Mouse (Mus musculus) limb, embryonic 11.5 days (tissue): ENCODE measurements at regions not wholly inside any gene's neighbourhood (a gene's known extent, or its start where the extent isn't known, plus 50 kb on each side); places are given as distances from the start of the nearest gene placed in this dataset.

Experiments
- ATAC-seq: fragments of 200-750 bp; cut with Nextera tagmentation; 2 replicates; pipeline ENCODE4 v1.8.0; 2017; ENCODE audit warnings: low read depth; ENCODE audit not compliant: insufficient number of reproducible peaks, low FRiP score, low TSS enrichment
- DNase-seq: peaks from one replicate; pipeline ENCODE4 v3.0.0-alpha.2; 2015; ENCODE audit warnings: low spot score
- H3K27ac ChIP-seq: fragments of 300-500 bp; sonication (generic); replicated peaks from 2 replicates; pipeline ENCODE4 v1.5.1; 2014; ENCODE audit warnings: low read depth, mild to moderate bottlenecking, low read length
- H3K27me3 ChIP-seq: fragments of 300-500 bp; sonication (generic); 2 replicates; pipeline ENCODE4 v1.6.1; 2014; ENCODE audit warnings: mild to moderate bottlenecking, low read length, mixed read lengths; ENCODE audit not compliant: control insufficient read depth, insufficient read depth
- H3K36me3 ChIP-seq: fragments of 300-500 bp; sonication (generic); 2 replicates; pipeline ENCODE4 v1.6.1; 2014; ENCODE audit warnings: mild to moderate bottlenecking, low read length, moderate library complexity, mixed read lengths; ENCODE audit not compliant: control insufficient read depth, insufficient read depth
- H3K4me1 ChIP-seq: fragments of 300-500 bp; sonication (generic); 2 replicates; pipeline ENCODE4 v1.6.1; 2014; ENCODE audit warnings: low read length, mixed read lengths; ENCODE audit not compliant: control insufficient read depth, insufficient read depth
- H3K4me2 ChIP-seq: fragments of 300-500 bp; sonication (generic); 2 replicates; pipeline ENCODE4 v1.6.1; 2014; ENCODE audit warnings: low read depth, mild to moderate bottlenecking, moderate library complexity; ENCODE audit not compliant: severe bottlenecking
- H3K4me3 ChIP-seq: fragments of 300-500 bp; sonication (generic); 2 replicates; pipeline ENCODE4 v1.5.1; 2014; ENCODE audit warnings: low read depth, low read length
- H3K9ac ChIP-seq: fragments of 300-500 bp; sonication (generic); 2 replicates; pipeline ENCODE4 v1.6.1; 2014; ENCODE audit warnings: mild to moderate bottlenecking, low read length
- H3K9me3 ChIP-seq: fragments of 300-500 bp; sonication (generic); 2 replicates; pipeline ENCODE4 v1.6.1; 2016; ENCODE audit warnings: low read length; ENCODE audit not compliant: control insufficient read depth
- WGBS: fragments of 180-500 bp; shearing (Covaris S2); extraction: QIAGEN DNeasy Blood & Tissue Kit; methylation state at CpG from one replicate; pipeline ENCODE4 v1.1.7; 2014; 5-methylcytosine and 5-hydroxymethylcytosine counted together

- DNase-seq, result peak; percentile 45
- Histone ChIP-seq H3K9me3 (no peaks in the 10 kb centered on the region), H3K36me3 (no peaks in the 10 kb centered on the region), H3K27me3 (no peaks in the 10 kb centered on the region), H3K27ac (no peak overlapping the region), H3K4me2 (no peak overlapping the region), H3K4me3 (no peak overlapping the region), H3K4me1 (no peaks in the 10 kb centered on the region), H3K9ac (no peak overlapping the region)
- 63% methylated on average over 5 of the region's 5 CpGs for WGBS
- no peak for ATAC-seq
These were observed 137.4 kb downstream of the Kitl start for GRCm38 (mm10) chr10:100152821-100153220.

- Histone ChIP-seq H3K4me2 (no peak overlapping the region), H3K4me1 (no peaks in the 10 kb centered on the region), H3K9ac (no peak overlapping the region), H3K36me3 (no peaks in the 10 kb centered on the region), H3K9me3 (no peaks in the 10 kb centered on the region), H3K27me3 (no peaks in the 10 kb centered on the region), H3K27ac (no peak overlapping the region), H3K4me3 (no peak overlapping the region)
- WGBS, result 89% methylated on average over 3 of the region's 3 CpGs
- no peak for ATAC-seq
- no peak for DNase-seq
These were observed 137.9 kb downstream of the Kitl start for GRCm38 (mm10) chr10:100153311-100153710.

GRCm38 (mm10) chr10:100155566-100155965 is 140.1 kb downstream of the Kitl start:
- H3K9ac ChIP-seq, result no peak overlapping the region
- H3K27me3 ChIP-seq, result no peaks in the 10 kb centered on the region
- no peak overlapping the region for H3K4me3 ChIP-seq
- no peak overlapping the region for H3K4me2 ChIP-seq
- H3K27ac ChIP-seq, result no peak overlapping the region
- no peaks in the 10 kb centered on the region for H3K4me1 ChIP-seq
- no peaks in the 10 kb centered on the region for H3K36me3 ChIP-seq
- ATAC-seq, result no peak; the same call in 1 of the 2 replicates
- DNase-seq, result no peak
- H3K9me3 ChIP-seq, result no peaks in the 10 kb centered on the region
- WGBS, result 61% methylated on average over 2 of the region's 2 CpGs

- no peak for DNase-seq
- Histone ChIP-seq H3K36me3 (no peaks in the 10 kb centered on the region), H3K4me2 (no peak overlapping the region), H3K27ac (no peak overlapping the region), H3K9me3 (no peaks in the 10 kb centered on the region), H3K9ac (no peak overlapping the region), H3K4me3 (no peak overlapping the region), H3K27me3 (no peaks in the 10 kb centered on the region), H3K4me1 (no peaks in the 10 kb centered on the region)
- WGBS, result 82% methylated on average over 14 of the region's 14 CpGs
- ATAC-seq, result no peak
These were observed 144.6 kb downstream of the Kitl start for GRCm38 (mm10) chr10:100159843-100160531.

DNA sequence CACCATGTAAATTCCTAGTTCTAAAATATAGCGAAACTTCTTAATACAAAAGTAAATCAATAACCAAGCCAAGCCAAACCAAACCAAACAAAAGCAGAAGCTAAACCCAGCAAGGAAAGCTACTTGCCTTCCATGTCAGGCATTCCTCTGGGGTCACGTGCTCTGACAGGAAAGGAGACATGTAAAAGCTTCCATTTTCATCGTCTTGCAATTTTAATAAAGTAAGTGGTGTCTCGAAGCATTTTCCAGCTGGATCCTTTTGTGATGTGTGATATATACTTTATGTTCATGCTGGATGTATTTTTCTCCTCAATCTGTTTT is 145.1 kb downstream of the Kitl start:
- no peak for ATAC-seq
- Histone ChIP-seq H3K4me1 (no peaks in the 10 kb centered on the region), H3K4me3 (no peak overlapping the region), H3K27me3 (no peaks in the 10 kb centered on the region), H3K36me3 (no peaks in the 10 kb centered on the region), H3K4me2 (no peak overlapping the region), H3K27ac (no peak overlapping the region), H3K9ac (no peak overlapping the region), H3K9me3 (no peaks in the 10 kb centered on the region)
- WGBS, result 82% methylated on average over 4 of the region's 4 CpGs
- no peak for DNase-seq

DNA sequence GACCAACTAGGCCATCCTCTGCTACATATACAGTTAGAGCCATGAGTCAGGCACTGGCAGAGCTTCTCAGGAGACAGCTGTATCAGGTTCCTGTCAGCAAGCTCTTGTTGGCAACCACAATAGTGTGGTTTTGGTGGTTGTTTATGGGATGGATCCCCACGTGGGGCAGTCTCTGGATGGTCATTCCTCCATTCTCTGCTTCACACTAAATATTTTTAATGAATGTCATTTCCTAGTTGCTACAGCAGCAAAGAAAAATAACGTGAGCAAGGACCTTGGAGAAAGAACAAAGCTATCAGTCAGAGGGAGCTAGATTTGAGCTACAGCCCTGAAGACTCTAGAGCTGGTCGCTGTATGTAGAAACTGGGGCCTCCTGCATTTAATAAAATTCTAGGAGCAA is 145.7 kb downstream of the Kitl start:
- no peaks in the 10 kb centered on the region for H3K27me3 ChIP-seq
- 69% methylated on average over 3 of the region's 3 CpGs for WGBS
- no peaks in the 10 kb centered on the region for H3K4me1 ChIP-seq
- H3K9me3 ChIP-seq, result no peaks in the 10 kb centered on the region
- ATAC-seq (no peak), DNase-seq (no peak)
- no peaks in the 10 kb centered on the region for H3K36me3 ChIP-seq
- no peak overlapping the region for H3K4me3 ChIP-seq
- no peak overlapping the region for H3K9ac ChIP-seq
- H3K27ac ChIP-seq, result no peak overlapping the region
- no peak overlapping the region for H3K4me2 ChIP-seq

- Histone ChIP-seq H3K27ac (no peak overlapping the region), H3K4me1 (no peaks in the 10 kb centered on the region), H3K9ac (no peak overlapping the region), H3K36me3 (no peaks in the 10 kb centered on the region), H3K9me3 (no peaks in the 10 kb centered on the region), H3K4me2 (no peak overlapping the region), H3K4me3 (no peak overlapping the region), H3K27me3 (no peaks in the 10 kb centered on the region)
- WGBS, result 72% methylated on average over 1 of the region's 1 CpGs
- no peak for ATAC-seq
- DNase-seq, result no peak
These were observed 149.1 kb downstream of the Kitl start for GRCm38 (mm10) chr10:100164526-100164925.

GRCm38 (mm10) chr10:100170836-100171235 is 155.4 kb downstream of the Kitl start:
- Histone ChIP-seq H3K4me1 (no peaks in the 10 kb centered on the region), H3K27me3 (no peaks in the 10 kb centered on the region), H3K4me3 (no peak overlapping the region), H3K36me3 (no peaks in the 10 kb centered on the region), H3K9me3 (no peaks in the 10 kb centered on the region), H3K4me2 (no peak overlapping the region), H3K27ac (no peak overlapping the region), H3K9ac (no peak overlapping the region)
- ATAC-seq (no peak), DNase-seq (no peak)

DNA sequence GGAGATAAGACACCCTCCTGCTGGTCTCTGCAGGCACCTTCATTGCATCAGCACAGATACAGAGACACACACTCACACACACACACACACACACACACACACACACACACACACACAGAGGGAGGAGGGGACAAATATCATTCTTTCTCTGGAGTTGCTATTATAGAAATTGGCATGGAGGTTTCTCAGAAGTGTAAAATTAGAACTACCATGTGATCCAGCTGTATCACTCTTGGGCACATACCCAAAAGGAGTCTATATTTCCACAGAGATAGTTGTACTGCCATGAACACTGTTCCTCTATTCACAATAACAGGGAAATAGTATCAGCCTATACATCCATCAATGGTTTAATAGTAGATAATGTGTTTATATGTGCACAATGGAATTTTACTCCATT is 137.8 kb upstream of the Gm4301 start:
- Histone ChIP-seq H3K9ac (no peak overlapping the region), H3K9me3 (no peaks in the 10 kb centered on the region), H3K27me3 (no peaks in the 10 kb centered on the region), H3K36me3 (no peaks in the 10 kb centered on the region), H3K4me2 (no peak overlapping the region), H3K4me3 (no peak overlapping the region), H3K4me1 (no peaks in the 10 kb centered on the region), H3K27ac (no peak overlapping the region)
- DNase-seq, result no peak
- no peak for ATAC-seq
